Mouse (Mus musculus) R1 (cell line): Measurements from ENCODE around the gene Tas2r134.

Source experiments
- DNase-seq: peaks from one replicate; pipeline ENCODE4 v3.0.0-alpha.2; 2018; ENCODE audit warnings: low read depth, low spot score

The Tas2r134 gene

GRCm38 (mm10) chr2:51627211-51627610 lies at the start of gene Tas2r134:
TSS of gene Tas2r134 (plus strand) at chr2:51627511.
- DNase-seq: no peak

GRCm38 (mm10) chr2:51579767-51580166 lies 47.5 kb upstream of the Tas2r134 start:
- no peak for DNase-seq

GRCm38 (mm10) chr2:51584050-51585046 lies 43.0 kb upstream of the Tas2r134 start:
- DNase-seq: no peak

GRCm38 (mm10) chr2:51588336-51588735 lies 39.0 kb upstream of the Tas2r134 start:
- DNase-seq: no peak

- no peak for DNase-seq
Measured at GRCm38 (mm10) chr2:51588895-51589294, 38.4 kb upstream of the Tas2r134 start.

GRCm38 (mm10) chr2:51589627-51590026 lies 37.7 kb upstream of the Tas2r134 start:
- no peak for DNase-seq

- DNase-seq: no peak
Measured at GRCm38 (mm10) chr2:51590308-51590707, 37.0 kb upstream of the Tas2r134 start.

GRCm38 (mm10) chr2:51592157-51592556 lies 35.2 kb upstream of the Tas2r134 start:
- DNase-seq: no peak

- DNase-seq: no peak
Measured at GRCm38 (mm10) chr2:51599473-51600201, 27.7 kb upstream of the Tas2r134 start.

GRCm38 (mm10) chr2:51600202-51600487 lies 27.2 kb upstream of the Tas2r134 start:
- DNase-seq: no peak

GRCm38 (mm10) chr2:51600873-51601272 lies 26.4 kb upstream of the Tas2r134 start:
- no peak for DNase-seq

GRCm38 (mm10) chr2:51610305-51610704 lies 17.0 kb upstream of the Tas2r134 start:
- no peak for DNase-seq

- DNase-seq: no peak
Measured at GRCm38 (mm10) chr2:51610897-51611296, 16.4 kb upstream of the Tas2r134 start.

- no peak for DNase-seq
Measured at GRCm38 (mm10) chr2:51613716-51614115, 13.6 kb upstream of the Tas2r134 start.

GRCm38 (mm10) chr2:51621931-51622330 lies 5.4 kb upstream of the Tas2r134 start:
- no peak for DNase-seq

GRCm38 (mm10) chr2:51626007-51626406 lies 1.3 kb upstream of the Tas2r134 start:
- DNase-seq: no peak

GRCm38 (mm10) chr2:51631428-51631827 lies 4.1 kb downstream of the Tas2r134 start:
- no peak for DNase-seq

- no peak for DNase-seq
Measured at GRCm38 (mm10) chr2:51637681-51638080, 10.4 kb downstream of the Tas2r134 start.

- DNase-seq: no peak
Measured at GRCm38 (mm10) chr2:51641635-51642034, 14.3 kb downstream of the Tas2r134 start.

- no peak for DNase-seq
Measured at GRCm38 (mm10) chr2:51643244-51644139, 16.2 kb downstream of the Tas2r134 start.

- no peak for DNase-seq
Measured at GRCm38 (mm10) chr2:51647972-51648371, 20.7 kb downstream of the Tas2r134 start.

- no peak for DNase-seq
Measured at GRCm38 (mm10) chr2:51649887-51650286, 22.6 kb downstream of the Tas2r134 start.
